Mouse (Mus musculus) stomach, postnatal 0 days (tissue): ENCODE results near the gene Ldah.
A peak's percentile ranks its signal among the peaks of the same experiment; 100 is the strongest.

Source experiments
- CTCF ChIP-seq: IDR thresholded peaks from 2 replicates; pipeline ENCODE4 v1.5.1; 2016; ENCODE audit warnings: antibody characterized with exemption, low read depth, mild to moderate bottlenecking, moderate library complexity
- EP300 ChIP-seq: optimal IDR thresholded peaks from 2 replicates; pipeline ENCODE3; 2016; ENCODE audit warnings: antibody characterized with exemption

DNA sequence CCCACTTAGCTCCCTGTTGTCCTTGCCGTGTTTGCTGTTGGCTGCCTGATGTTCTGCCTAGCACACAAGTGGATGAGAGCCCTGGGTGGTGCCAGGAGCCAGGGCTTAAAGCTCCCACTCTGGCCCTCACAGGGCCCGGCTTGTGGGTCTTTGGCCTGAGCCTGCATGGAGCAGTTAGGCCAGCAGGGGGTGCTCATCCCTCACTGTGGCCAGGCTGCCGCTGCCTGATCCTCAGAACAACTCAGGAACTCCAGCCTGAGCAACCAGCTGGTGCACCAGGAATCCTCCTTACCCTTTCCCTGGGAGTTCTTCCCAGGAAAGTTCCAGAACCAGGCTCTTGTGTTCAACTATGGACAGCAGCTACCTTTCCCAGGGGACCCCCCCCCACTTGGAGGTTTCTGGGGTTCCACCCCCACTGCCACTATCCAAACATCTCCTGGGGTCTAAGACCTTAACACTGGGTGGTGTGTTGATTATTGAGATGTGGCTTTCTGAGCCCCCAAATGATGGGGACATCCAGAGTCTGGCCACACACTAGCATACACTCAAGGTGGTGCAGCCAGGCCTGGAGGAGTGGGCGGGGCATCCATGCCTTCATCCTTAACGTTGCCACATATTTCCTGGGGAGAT, 112.3 kb downstream of the Ldah start:
- TF ChIP-seq EP300 (no peak), CTCF (peak; percentile 95)
